In the genomic region with DNA sequence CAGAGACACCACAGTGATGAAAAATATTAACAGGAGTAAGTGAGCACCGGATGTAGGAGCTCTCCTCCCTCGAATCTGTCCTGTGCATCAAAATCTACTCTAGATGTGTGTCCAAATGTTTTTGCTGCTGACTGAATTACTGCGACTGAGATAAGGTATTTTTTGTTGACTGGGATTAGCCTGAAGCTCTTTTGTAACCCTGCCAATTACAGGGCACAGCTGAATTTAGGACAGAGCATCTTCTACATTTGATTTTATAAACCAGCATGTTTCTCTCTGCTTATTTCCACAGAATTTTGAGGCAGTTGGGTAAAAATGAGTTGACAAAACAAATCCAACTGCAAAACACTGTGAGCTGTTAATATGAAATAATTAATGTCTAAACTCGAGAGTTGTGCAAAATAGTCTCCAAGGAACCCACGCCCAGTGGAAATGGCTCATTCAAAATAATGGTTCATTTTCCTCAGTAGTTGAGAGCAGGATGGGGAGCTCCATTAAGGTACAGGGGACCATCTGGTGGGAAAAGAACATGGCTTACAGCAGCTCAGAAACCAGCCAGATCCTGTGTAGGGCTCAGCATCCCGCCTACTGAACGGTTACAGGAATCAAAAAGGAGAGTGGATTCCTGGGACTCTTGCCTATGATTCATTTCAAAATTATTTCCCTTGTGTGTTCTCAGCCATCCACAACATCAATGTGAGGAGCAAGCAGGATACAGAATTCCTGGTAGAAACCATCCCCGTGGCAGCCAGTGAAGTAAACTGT, we compare ENCODE assay signal across 15 mouse cellular contexts.
A peak's percentile ranks its signal among the peaks of the same experiment; 100 is the strongest.
DNase-seq lines count a peak whose midpoint lies in the region; ATAC-seq and TF ChIP-seq lines count a peak whose summit lies in the region.
"Had no signal": no experiment of that assay in that cellular context is flagged by ENCODE, and none has a peak within 500 bp of the region (broad histone marks: within the 10 kb centered on the region; RNA-seq: fewer than 3 reads in every experiment).

No protein-coding gene starts in this region.

- no peak overlapping the region for H3K4me3 ChIP-seq in midbrain, postnatal 0 days (ENCODE audit: low read depth, low read length)
- no peak overlapping the region for H3K4me3 ChIP-seq in midbrain, embryonic 10.5 days
- H3K4me3 ChIP-seq in hindbrain, embryonic 13.5 days = no peak overlapping the region
- no peak overlapping the region for H3K4me3 ChIP-seq in hindbrain, embryonic 16.5 days (ENCODE audit: low read length)
- H3K4me3 ChIP-seq: forebrain, embryonic 15.5 days; limb, embryonic 10.5 days; liver, embryonic 15.5 days; midbrain, embryonic 12.5 days had no signal

- no peak overlapping the region for H3K27ac ChIP-seq in midbrain, postnatal 0 days (ENCODE audit: low read depth, low read length)
- no peak overlapping the region for H3K27ac ChIP-seq in midbrain, embryonic 10.5 days (replicated peaks)
- no peak overlapping the region for H3K27ac ChIP-seq in hindbrain, embryonic 13.5 days
- no peak overlapping the region for H3K27ac ChIP-seq in hindbrain, embryonic 16.5 days (ENCODE audit: low read depth, low read length)
- H3K27ac ChIP-seq: forebrain, embryonic 15.5 days; limb, embryonic 10.5 days; liver, embryonic 15.5 days; midbrain, embryonic 12.5 days had no signal

- 74% methylated on average over 8 of the region's 8 CpGs for WGBS in midbrain, postnatal 0 days
- WGBS in midbrain, embryonic 10.5 days = 86% methylated on average over 8 of the region's 8 CpGs
- 85% methylated on average over 8 of the region's 8 CpGs for WGBS in hindbrain, embryonic 13.5 days
- WGBS in hindbrain, embryonic 16.5 days = 71% methylated on average over 8 of the region's 8 CpGs

- H3K36me3 ChIP-seq in midbrain, postnatal 0 days (ENCODE audit: insufficient read depth, low read length) = no peaks in the 10 kb centered on the region
- no peaks in the 10 kb centered on the region for H3K36me3 ChIP-seq in midbrain, embryonic 10.5 days
- H3K36me3 ChIP-seq in hindbrain, embryonic 13.5 days = no peaks in the 10 kb centered on the region
- no peaks in the 10 kb centered on the region for H3K36me3 ChIP-seq in hindbrain, embryonic 16.5 days (ENCODE audit: control insufficient read depth, insufficient read depth, low read length)
- H3K36me3 ChIP-seq: forebrain, embryonic 15.5 days; limb, embryonic 10.5 days; liver, embryonic 15.5 days; midbrain, embryonic 12.5 days had no signal

- no peak overlapping the region for H3K4me2 ChIP-seq in midbrain, postnatal 0 days (ENCODE audit: low read depth, low read length, poor library complexity, severe bottlenecking)
- H3K4me2 ChIP-seq in hindbrain, embryonic 13.5 days = no peak overlapping the region
- no peak overlapping the region for H3K4me2 ChIP-seq in hindbrain, embryonic 16.5 days (ENCODE audit: low read length)
- H3K4me2 ChIP-seq: forebrain, embryonic 15.5 days; liver, embryonic 15.5 days; midbrain, embryonic 12.5 days had no signal

- no peaks in the 10 kb centered on the region for H3K4me1 ChIP-seq in midbrain, postnatal 0 days (ENCODE audit: insufficient read depth, low read length)
- H3K4me1 ChIP-seq in midbrain, embryonic 10.5 days = 0 out of 2 replicates have a peak, but pooled peaks cover 3% of the 10 kb centered on the region
- H3K4me1 ChIP-seq in hindbrain, embryonic 13.5 days (replicated peaks) = no peaks in the 10 kb centered on the region
- no peaks in the 10 kb centered on the region for H3K4me1 ChIP-seq in hindbrain, embryonic 16.5 days (ENCODE audit: control insufficient read depth, insufficient read depth, low read depth, low read length)
- H3K4me1 ChIP-seq: forebrain, embryonic 15.5 days; liver, embryonic 15.5 days; midbrain, embryonic 12.5 days had no signal

- no peaks in the 10 kb centered on the region for H3K9me3 ChIP-seq in midbrain, postnatal 0 days (ENCODE audit: low read length)
- no peaks in the 10 kb centered on the region for H3K9me3 ChIP-seq in midbrain, embryonic 10.5 days (replicated peaks)
- H3K9me3 ChIP-seq in hindbrain, embryonic 13.5 days = no peaks in the 10 kb centered on the region
- H3K9me3 ChIP-seq in hindbrain, embryonic 16.5 days (ENCODE audit: control insufficient read depth, low read length) = no peaks in the 10 kb centered on the region
- H3K9me3 ChIP-seq: forebrain, embryonic 15.5 days; limb, embryonic 10.5 days; liver, embryonic 15.5 days; midbrain, embryonic 12.5 days had no signal

- H3K27me3 ChIP-seq in midbrain, postnatal 0 days (ENCODE audit: insufficient read depth, low read length) = no peaks in the 10 kb centered on the region
- no peaks in the 10 kb centered on the region for H3K27me3 ChIP-seq in midbrain, embryonic 10.5 days (ENCODE audit: low read depth, poor library complexity, severe bottlenecking)
- no peaks in the 10 kb centered on the region for H3K27me3 ChIP-seq in hindbrain, embryonic 13.5 days
- no peaks in the 10 kb centered on the region for H3K27me3 ChIP-seq in hindbrain, embryonic 16.5 days (replicated peaks; ENCODE audit: control insufficient read depth, insufficient read depth, low read length)
- H3K27me3 ChIP-seq: forebrain, embryonic 15.5 days; liver, embryonic 15.5 days; midbrain, embryonic 12.5 days had no signal

- ATAC-seq in midbrain, postnatal 0 days (ENCODE audit: low FRiP score) = no peak
- ATAC-seq in hindbrain, embryonic 13.5 days (ENCODE audit: low FRiP score) = no peak
- no peak for ATAC-seq in hindbrain, embryonic 16.5 days
- ATAC-seq: forebrain, embryonic 15.5 days; intestine, postnatal 0 days had no signal

- H3K9ac ChIP-seq in midbrain, postnatal 0 days (replicated peaks; ENCODE audit: low read length, poor library complexity, severe bottlenecking) = no peak overlapping the region
- no peak overlapping the region for H3K9ac ChIP-seq in hindbrain, embryonic 13.5 days
- H3K9ac ChIP-seq in hindbrain, embryonic 16.5 days (ENCODE audit: low read depth, low read length) = no peak overlapping the region
- H3K9ac ChIP-seq: forebrain, embryonic 15.5 days; liver, embryonic 15.5 days; midbrain, embryonic 12.5 days had no signal

- DNase-seq in frontal cortex, postnatal 36 days (ENCODE audit: low spot score in 2 of 2) = peak; percentile 4 to 11
- no peak for DNase-seq in frontal cortex, postnatal 14 days (ENCODE audit: low spot score in 2 of 2)
- peak; percentile 2 for DNase-seq in midbrain, postnatal 0 days (ENCODE audit: low spot score)
- no peak for DNase-seq in midbrain, embryonic 10.5 days (ENCODE audit: low spot score)
- DNase-seq in layer of hippocampus, adult 11-12 months (ENCODE audit: low spot score) = peak; percentile 63
- DNase-seq in right cerebral cortex, postnatal 36 days (ENCODE audit: low spot score in 2 of 2) = peak; percentile 6 to 7
- DNase-seq: adrenal gland, postnatal 25 days; kidney, postnatal 36 days had no signal

- TF ChIP-seq CTCF in midbrain, postnatal 0 days (IDR thresholded peaks at IDR 0.05) = no peak

Comparison
In these comparisons a context has a peak if more than half of its experiments do, and no peak if none do; other contexts are left out.
1. DNase-seq: peak in frontal cortex, postnatal 36 days (2 of 2), midbrain, postnatal 0 days (single experiment), layer of hippocampus, adult 11-12 months (single experiment) and right cerebral cortex, postnatal 36 days (2 of 2); none in frontal cortex, postnatal 14 days (0 of 2) and midbrain, embryonic 10.5 days (single experiment).